Mouse (Mus musculus) lung, embryonic 14.5 days (tissue): ENCODE measurements around the gene Fam213a. TPM values are rescaled to one million over a fixed set of nuclear protein-coding genes. Genes with fewer than 3 reads are reported as not detected.

ENCODE experiments used
- ATAC-seq: fragments of 200-750 bp; cut with Nextera tagmentation; 2 replicates; pipeline ENCODE4 v1.8.0; 2017; ENCODE audit warnings: mild to moderate bottlenecking, moderate TSS enrichment, moderate library complexity; ENCODE audit not compliant: insufficient read depth
- DNase-seq: peaks from one replicate; pipeline ENCODE4 v3.0.0-alpha.2; 2015
- H3K27ac ChIP-seq: fragments of 300-500 bp; sonication (generic); 2 replicates; pipeline ENCODE4 v1.5.1; 2014; ENCODE audit warnings: low read depth, mild to moderate bottlenecking, moderate library complexity
- H3K27me3 ChIP-seq: fragments of 300-500 bp; sonication (generic); 2 replicates; pipeline ENCODE4 v1.6.1; 2014; ENCODE audit warnings: low read length, control low read depth; ENCODE audit not compliant: insufficient read depth
- H3K36me3 ChIP-seq: fragments of 300-500 bp; sonication (generic); 2 replicates; pipeline ENCODE4 v1.6.1; 2014; ENCODE audit warnings: control low read depth; ENCODE audit not compliant: insufficient read depth
- H3K4me1 ChIP-seq: fragments of 300-500 bp; sonication (generic); 2 replicates; pipeline ENCODE4 v1.6.1; 2014; ENCODE audit warnings: antibody characterized with exemption, control low read depth; ENCODE audit not compliant: insufficient read depth
- H3K4me2 ChIP-seq: fragments of 300-500 bp; sonication (generic); 2 replicates; pipeline ENCODE4 v1.6.1; 2014; ENCODE audit warnings: mild to moderate bottlenecking
- H3K4me3 ChIP-seq: fragments of 300-500 bp; sonication (generic); 2 replicates; pipeline ENCODE4 v1.5.1; 2014; ENCODE audit warnings: low read depth, low read length
- H3K9ac ChIP-seq: fragments of 300-500 bp; sonication (generic); 2 replicates; pipeline ENCODE4 v1.6.1; 2014
- H3K9me3 ChIP-seq: fragments of 300-500 bp; sonication (generic); 2 replicates; pipeline ENCODE4 v1.6.1; 2016; ENCODE audit warnings: low read depth, low read length, control low read depth
- CTCF ChIP-seq: IDR thresholded peaks from 2 replicates; pipeline ENCODE4 v1.5.1; 2016; ENCODE audit warnings: antibody characterized with exemption, low read depth
- WGBS: fragments of 180-500 bp; shearing (Covaris S2); extraction: QIAGEN DNeasy Blood & Tissue Kit; methylation state at CpG from one replicate; pipeline ENCODE4 v1.1.7; 2014; 5-methylcytosine and 5-hydroxymethylcytosine counted together
- polyA plus RNA-seq: library from polyadenylated mRNA; unstranded; fragments of >200 nt; fragmentation: Nextera tagmentation; extraction: Ambion mirVana; gene quantifications from 2 replicates; pipeline ENCODE4 v1.2.1, GENCODE M21; 2014

Fam213a gene
- polyA plus RNA-seq, 1 experiment from 2014 or later, result 167 TPM

DNA sequence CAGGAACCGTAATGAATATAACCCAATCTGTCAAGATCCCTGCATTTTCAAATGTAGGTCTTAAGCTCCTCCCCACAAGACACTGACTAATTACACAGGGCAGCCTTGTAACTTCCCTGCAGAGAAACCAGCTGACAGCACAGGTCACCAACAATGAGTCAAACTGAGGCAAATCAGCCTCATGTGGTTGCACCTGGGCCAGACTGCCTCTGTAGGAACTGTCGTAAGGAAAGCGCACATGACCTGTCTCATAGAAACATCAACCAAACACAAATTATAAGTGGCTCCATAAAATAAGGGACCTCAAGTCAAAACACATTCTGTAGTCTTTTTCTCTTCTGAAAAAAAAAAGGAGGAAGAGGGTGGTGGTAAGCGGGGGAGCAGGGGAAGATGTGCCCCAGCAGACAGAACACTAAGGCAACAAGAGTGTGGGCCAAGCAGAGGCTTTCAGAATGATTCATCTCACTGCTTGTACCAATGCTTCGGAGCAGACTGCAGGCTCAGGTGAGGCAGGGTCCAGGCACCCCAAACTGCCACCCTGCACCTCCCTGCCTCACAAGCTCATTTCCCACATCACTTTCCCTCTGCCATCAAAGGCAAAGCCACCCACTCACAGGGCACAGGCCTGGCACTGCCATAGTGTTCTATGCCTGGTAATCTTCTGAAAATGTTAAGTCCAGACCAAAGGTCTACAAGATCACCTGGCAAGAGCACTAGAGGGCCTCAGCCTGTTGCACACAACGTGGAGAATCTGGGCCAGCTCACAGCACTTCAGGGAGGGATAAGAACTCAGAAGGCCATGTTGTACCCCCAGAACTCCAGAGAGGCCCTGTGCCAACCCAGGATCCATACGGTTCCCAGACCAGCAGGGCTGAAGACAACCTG is 63.6 kb downstream of the Fam213a start:
- H3K9me3 ChIP-seq, result no peaks in the 10 kb centered on the region
- no peak for TF ChIP-seq CTCF
- no peak overlapping the region for H3K27ac ChIP-seq
- ATAC-seq (no peak), DNase-seq (no peak)
- H3K9ac ChIP-seq, result no peak overlapping the region
- H3K4me1 ChIP-seq, result peaks cover 27% of the 10 kb centered on the region
- H3K4me2 ChIP-seq, result no peak overlapping the region
- 73% methylated on average over 7 of the region's 7 CpGs for WGBS
- no peak overlapping the region for H3K4me3 ChIP-seq
- no peaks in the 10 kb centered on the region for H3K27me3 ChIP-seq
- H3K36me3 ChIP-seq, result 0 out of 2 replicates have a peak, but pooled peaks cover 4% of the 10 kb centered on the region

DNA sequence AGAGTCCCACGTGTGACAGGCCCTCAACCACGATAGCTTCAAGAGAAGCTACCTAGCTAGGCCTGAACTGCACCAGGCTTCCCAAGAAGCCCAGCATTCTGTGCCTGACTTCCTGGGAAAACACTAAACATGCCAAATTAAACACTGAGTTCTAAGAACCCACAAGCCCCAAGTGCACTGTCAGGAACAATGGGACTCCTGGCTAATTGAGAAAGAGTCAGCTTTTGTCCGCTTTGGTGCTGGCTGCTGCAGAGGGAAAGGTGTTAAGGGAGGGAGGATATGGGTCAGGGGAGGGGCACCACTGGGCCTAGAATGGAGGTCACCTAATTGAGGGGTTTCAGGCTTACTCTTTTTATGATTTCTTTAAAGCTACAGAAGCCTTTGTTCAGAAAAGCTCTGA is 64.5 kb downstream of the Fam213a start:
- Histone ChIP-seq H3K4me3 (no peak overlapping the region), H3K27me3 (no peaks in the 10 kb centered on the region), H3K36me3 (0 out of 2 replicates have a peak, but pooled peaks cover 4% of the 10 kb centered on the region), H3K4me1 (peaks cover 23% of the 10 kb centered on the region), H3K9ac (no peak overlapping the region), H3K27ac (peak overlapping the region; percentile 68), H3K4me2 (no peak overlapping the region), H3K9me3 (no peaks in the 10 kb centered on the region)
- TF ChIP-seq CTCF, result no peak
- no peak for ATAC-seq
- DNase-seq, result no peak
- WGBS, result 62% methylated on average over 3 of the region's 3 CpGs

DNA sequence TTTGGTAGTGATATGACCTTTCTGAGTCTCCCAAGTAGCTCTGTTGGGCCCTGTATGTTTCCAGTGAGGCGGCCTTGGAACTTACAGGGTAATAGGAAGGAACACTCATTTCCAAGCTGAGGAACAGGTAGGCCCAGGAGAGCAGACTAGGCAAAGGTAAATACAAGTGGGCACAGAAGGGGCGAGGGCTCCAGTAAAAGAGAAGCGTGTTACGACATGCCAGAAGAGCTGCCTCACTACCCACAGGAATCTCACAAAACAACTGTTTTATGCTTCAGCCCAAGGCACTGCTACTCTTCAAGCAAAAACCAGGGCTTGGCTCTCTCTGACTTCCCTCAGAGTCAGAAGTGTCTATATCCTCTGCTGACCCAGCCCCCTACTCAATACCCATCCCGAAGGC is 65.1 kb downstream of the Fam213a start:
- DNase-seq (peak; percentile 42), ATAC-seq (peak; percentile 48; the same call in 1 of the 2 replicates)
- no peaks in the 10 kb centered on the region for H3K27me3 ChIP-seq
- WGBS, result 59% methylated on average over 5 of the region's 5 CpGs
- no peak overlapping the region for H3K4me3 ChIP-seq
- peaks cover 21% of the 10 kb centered on the region for H3K4me1 ChIP-seq
- H3K9me3 ChIP-seq, result no peaks in the 10 kb centered on the region
- H3K36me3 ChIP-seq, result 0 out of 2 replicates have a peak, but pooled peaks cover 4% of the 10 kb centered on the region
- no peak for TF ChIP-seq CTCF
- peak overlapping the region; percentile 68 for H3K27ac ChIP-seq
- 0 out of 2 replicates have a peak overlapping the region, but pooled peaks have one; percentile 15 for H3K4me2 ChIP-seq
- no peak overlapping the region for H3K9ac ChIP-seq

DNA sequence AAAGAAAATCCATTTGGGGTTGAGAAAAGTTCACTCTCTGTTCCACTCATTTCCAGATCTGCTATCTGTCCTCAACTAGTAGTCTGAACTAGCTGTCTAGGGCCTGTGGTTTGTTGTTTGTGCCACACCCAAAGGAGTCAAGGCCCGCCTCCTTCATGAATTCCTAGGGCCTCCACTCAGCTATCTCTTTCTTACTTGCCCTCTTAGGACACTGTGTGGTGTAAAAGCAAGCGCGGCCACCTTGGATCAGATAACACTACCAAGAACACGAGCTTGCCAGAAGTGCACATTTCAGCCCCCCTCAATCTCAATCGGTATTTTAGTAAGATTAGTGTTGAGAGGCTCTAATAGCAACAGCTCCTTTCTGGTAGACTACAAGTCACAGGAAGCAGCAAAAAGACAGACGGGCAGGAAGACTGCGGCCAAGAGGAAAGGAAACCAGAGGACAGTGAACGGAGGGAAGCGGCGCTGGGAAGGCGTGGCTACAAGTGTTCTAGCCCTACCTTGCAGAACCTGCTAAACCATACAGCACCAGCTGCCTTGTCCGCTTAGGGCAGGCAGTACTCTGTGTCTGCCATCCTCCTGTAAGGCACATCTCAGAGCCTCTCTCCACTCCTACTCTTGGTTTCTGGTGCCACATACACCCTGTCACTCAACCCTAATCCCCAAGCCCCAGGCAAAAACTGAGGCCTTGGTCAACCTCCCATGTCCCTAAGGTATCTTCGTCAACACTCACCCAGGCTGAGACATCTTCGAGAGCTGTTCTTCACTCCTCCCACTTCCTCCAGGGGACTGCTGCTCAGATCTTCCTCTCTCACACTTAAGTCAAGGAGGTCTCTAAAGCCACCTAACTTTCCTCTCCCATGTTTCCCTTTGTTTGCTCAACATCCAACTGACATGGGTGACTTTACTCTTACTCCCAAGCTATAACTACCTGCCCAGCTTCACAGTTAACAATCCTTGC is 65.9 kb downstream of the Fam213a start:
- peak; percentile 56 for DNase-seq
- H3K27ac ChIP-seq, result peak overlapping the region; percentile 68
- H3K36me3 ChIP-seq, result 0 out of 2 replicates have a peak, but pooled peaks cover 4% of the 10 kb centered on the region
- peak; percentile 75 for ATAC-seq
- H3K4me1 ChIP-seq, result peaks cover 13% of the 10 kb centered on the region
- 51% methylated on average over 14 of the region's 14 CpGs for whole genome bisulfite sequencing
- no peak overlapping the region for H3K4me3 ChIP-seq
- peak overlapping the region; percentile 38 for H3K4me2 ChIP-seq
- no peaks in the 10 kb centered on the region for H3K9me3 ChIP-seq
- H3K27me3 ChIP-seq, result no peaks in the 10 kb centered on the region
- TF ChIP-seq CTCF, result no peak
- no peak overlapping the region for H3K9ac ChIP-seq

DNA sequence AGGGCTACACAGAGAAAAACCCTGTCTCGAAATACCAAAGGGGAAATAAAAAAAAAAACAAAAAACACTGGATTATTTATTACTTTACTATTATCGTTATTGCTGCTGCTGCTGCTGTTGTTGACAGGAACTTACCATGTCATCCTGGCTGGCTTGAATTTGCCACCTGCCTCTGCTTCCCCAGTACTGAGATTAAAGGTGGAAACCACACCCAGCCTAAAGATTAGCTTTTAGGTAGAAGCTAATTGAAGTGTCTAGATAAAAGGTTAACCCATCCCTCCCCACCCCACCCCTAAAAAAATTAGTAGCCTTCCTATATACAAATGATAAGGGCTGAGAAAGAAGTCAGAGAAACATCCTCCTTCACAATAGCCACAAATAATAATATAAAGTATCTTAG is 69.8 kb downstream of the Fam213a start:
- DNase-seq, result no peak
- no peak for TF ChIP-seq CTCF
- Histone ChIP-seq H3K9ac (no peak overlapping the region), H3K4me2 (no peak overlapping the region), H3K4me3 (no peak overlapping the region), H3K27me3 (no peaks in the 10 kb centered on the region), H3K9me3 (no peaks in the 10 kb centered on the region), H3K4me1 (peaks cover 8% of the 10 kb centered on the region), H3K27ac (no peak overlapping the region), H3K36me3 (0 out of 2 replicates have a peak, but pooled peaks cover 4% of the 10 kb centered on the region)
- 94% methylated on average over 2 of the region's 2 CpGs for WGBS
- no peak for ATAC-seq

Other genes with a start within 250 kb of the Fam213a start
- 0.74 and 0.79 TPM in 2 replicates for gene Sh2d4b, start 120.5 kb downstream of the Fam213a start, polyA plus RNA-seq
- 104 and 105 TPM in 2 replicates for gene Tspan14, start 47.0 kb downstream of the Fam213a start, polyA plus RNA-seq
- gene Dydc2, start 55.4 kb upstream of the Fam213a start, polyA plus RNA-seq, result not detected in 2 replicates
- not detected in 2 replicates for gene Dydc1, start 59.1 kb upstream of the Fam213a start, polyA plus RNA-seq
- gene Mat1a, start 91.2 kb upstream of the Fam213a start, polyA plus RNA-seq, result 2.6 and 4.0 TPM in 2 replicates
- gene Sftpa1, start 118.0 kb upstream of the Fam213a start, polyA plus RNA-seq, result 28.1 and 29.4 TPM in 2 replicates
- gene Mbl1, start 137.7 kb upstream of the Fam213a start, polyA plus RNA-seq, result not detected in 2 replicates
- gene Sftpd, start 171.4 kb upstream of the Fam213a start, polyA plus RNA-seq, result not detected in 2 replicates